Mouse (Mus musculus) heart, postnatal 25 days (tissue): Measurements from ENCODE around the gene Plg. TPM values are rescaled to one million over a fixed set of nuclear protein-coding genes. Genes with fewer than 3 reads are reported as not detected.
A peak's percentile ranks its signal among the peaks of the same experiment; 100 is the strongest.

Experiments used
- DNase-seq: peaks from one replicate; pipeline ENCODE4 v3.0.0; 2022; ENCODE audit warnings: low spot score
- intact Hi-C: fragments of 180-260 bp; cut with DNase I; formaldehyde crosslinking; loops from one replicate; pipeline ENCODE4 v1.15.1; 2025
- total RNA-seq, 2 experiments: library from RNA; stranded (reverse); gene quantifications; 2 replicates each; pipeline ENCODE4 v1.2.3; 2021

Plg gene
- not detected for total RNA-seq

GRCm38 (mm10) chr17:12377981-12378705, at the start of gene Plg:
TSS of gene Plg (plus strand) at chr17:12378608.
- no peak for DNase-seq
- intact Hi-C loops = no loop called here

- no peak for DNase-seq
- intact Hi-C loops = no loop called here
These were observed 43.3 kb upstream of the Plg start for GRCm38 (mm10) chr17:12335115-12335514.

- DNase-seq = no peak
- intact Hi-C loops = no loop called here
These were observed 42.1 kb upstream of the Plg start for GRCm38 (mm10) chr17:12336073-12336868.

GRCm38 (mm10) chr17:12337156-12337555, 41.3 kb upstream of the Plg start:
- intact Hi-C loops = no loop called here

GRCm38 (mm10) chr17:12343702-12344376, 34.6 kb upstream of the Plg start:
- intact Hi-C loops = no loop called here
- no peak for DNase-seq

More at GRCm38 (mm10) chr17:12337156-12337555, 41.3 kb upstream of the Plg start:
- no peak for DNase-seq

GRCm38 (mm10) chr17:12347462-12347861, 30.9 kb upstream of the Plg start:
- DNase-seq = no peak
- intact Hi-C loops = no loop called here

- DNase-seq = no peak
- intact Hi-C loops = no loop called here
These were observed 26.8 kb upstream of the Plg start for GRCm38 (mm10) chr17:12351564-12351963.

GRCm38 (mm10) chr17:12352781-12353180, 25.6 kb upstream of the Plg start:
- intact Hi-C loops = no loop called here
- DNase-seq = no peak

GRCm38 (mm10) chr17:12359876-12360275, 18.5 kb upstream of the Plg start:
- no peak for DNase-seq
- intact Hi-C loops = no loop called here

GRCm38 (mm10) chr17:12363601-12364425, 14.6 kb upstream of the Plg start:
- no peak for DNase-seq
- intact Hi-C loops = no loop called here

GRCm38 (mm10) chr17:12364426-12364735, 14.0 kb upstream of the Plg start:
- intact Hi-C loops = no loop called here
- DNase-seq = no peak

- intact Hi-C loops = loop anchor here (1.0 to 5.0 kb wide), 3 partner anchors 50 to 101 kb away; partner anchors contain the start of gene Map3k4
- peak; percentile 37 for DNase-seq
These were observed 11.0 kb upstream of the Plg start for GRCm38 (mm10) chr17:12367373-12367930.

GRCm38 (mm10) chr17:12369393-12369792, 9.0 kb upstream of the Plg start:
- intact Hi-C loops = loop anchor here (5.0 kb wide), 1 partner anchor 52 kb away; the partner anchor contains the start of gene Map3k4
- no peak for DNase-seq

- DNase-seq = no peak
These were observed 8.1 kb upstream of the Plg start for GRCm38 (mm10) chr17:12370289-12370688.

GRCm38 (mm10) chr17:12371310-12371925, 7.0 kb upstream of the Plg start:
- DNase-seq = no peak
- intact Hi-C loops = loop anchor here (2.0 to 5.0 kb wide), 2 partner anchors 144 to 333 kb away; no protein-coding TSS in a partner anchor

More at GRCm38 (mm10) chr17:12370289-12370688, 8.1 kb upstream of the Plg start:
- intact Hi-C loops = loop anchor here (2.0 to 5.0 kb wide), 2 partner anchors 143 to 331 kb away; no protein-coding TSS in a partner anchor

- intact Hi-C loops = loop anchor here (1.0 to 5.0 kb wide), 2 partner anchors 104 to 145 kb away; no protein-coding TSS in a partner anchor
- DNase-seq = peak; percentile 23
These were observed 6.4 kb upstream of the Plg start for GRCm38 (mm10) chr17:12372021-12372420.

GRCm38 (mm10) chr17:12373601-12374144, 4.7 kb upstream of the Plg start:
- no peak for DNase-seq
- intact Hi-C loops = loop anchor here (5.0 kb wide), 1 partner anchor 146 kb away; no protein-coding TSS in a partner anchor

GRCm38 (mm10) chr17:12380287-12380686, 1.9 kb downstream of the Plg start:
- intact Hi-C loops = no loop called here
- DNase-seq = no peak
